Mouse (Mus musculus) lung, postnatal 25 days (tissue): ENCODE data around the gene Erc2.

Experiments used
- DNase-seq: peaks from one replicate; pipeline ENCODE4 v3.0.0; 2022; ENCODE audit warnings: low spot score

The Erc2 gene

GRCm38 (mm10) chr14:28443254-28443944 lies 821.2 kb downstream of the Erc2 start:
- no peak for DNase-seq

- no peak for DNase-seq
Observed at GRCm38 (mm10) chr14:28445737-28446136, 823.5 kb downstream of the Erc2 start.

GRCm38 (mm10) chr14:28451771-28452170 lies 829.5 kb downstream of the Erc2 start:
- no peak for DNase-seq

GRCm38 (mm10) chr14:28456372-28457076 lies 834.3 kb downstream of the Erc2 start:
- peak; percentile 56 for DNase-seq

- DNase-seq = no peak
Observed at GRCm38 (mm10) chr14:28457428-28457827, 835.2 kb downstream of the Erc2 start.

- no peak for DNase-seq
Observed at GRCm38 (mm10) chr14:28467956-28468355, 845.7 kb downstream of the Erc2 start.

GRCm38 (mm10) chr14:28469696-28470095 lies 847.5 kb downstream of the Erc2 start:
- DNase-seq = no peak

- no peak for DNase-seq
Observed at GRCm38 (mm10) chr14:28470212-28470611, 848.0 kb downstream of the Erc2 start.

- DNase-seq = no peak
Observed at GRCm38 (mm10) chr14:28475012-28475411, 852.8 kb downstream of the Erc2 start.

GRCm38 (mm10) chr14:28475421-28475820 lies 853.2 kb downstream of the Erc2 start:
- DNase-seq = no peak

- no peak for DNase-seq
Observed at GRCm38 (mm10) chr14:28476746-28477145, 854.5 kb downstream of the Erc2 start.

- DNase-seq = no peak
Observed at GRCm38 (mm10) chr14:28480866-28481265, 858.6 kb downstream of the Erc2 start.

- no peak for DNase-seq
Observed at GRCm38 (mm10) chr14:28493806-28494205, 871.6 kb downstream of the Erc2 start.

- DNase-seq = no peak
Observed at GRCm38 (mm10) chr14:28494273-28494672, 872.0 kb downstream of the Erc2 start.

GRCm38 (mm10) chr14:28501216-28501878 lies 879.1 kb downstream of the Erc2 start:
- DNase-seq = no peak

- DNase-seq = no peak
Observed at GRCm38 (mm10) chr14:28503276-28503675, 881.0 kb downstream of the Erc2 start.

GRCm38 (mm10) chr14:28504101-28505050 lies 882.1 kb downstream of the Erc2 start, which contains the start of gene Wnt5a:
Wnt5a (plus strand) TSS chr14:28504750.
- DNase-seq = no peak

GRCm38 (mm10) chr14:28505051-28505585 lies 882.9 kb downstream of the Erc2 start:
- no peak for DNase-seq

GRCm38 (mm10) chr14:28505586-28506375 lies 883.6 kb downstream of the Erc2 start:
- no peak for DNase-seq

- peak; percentile 16 for DNase-seq
Observed at GRCm38 (mm10) chr14:28506376-28506831, 884.2 kb downstream of the Erc2 start.

- no peak for DNase-seq
Observed at GRCm38 (mm10) chr14:28507011-28507410, 884.8 kb downstream of the Erc2 start.
